Mouse (Mus musculus): Measurements from ENCODE around the gene Ltv1. TPM values are rescaled to one million over a fixed set of nuclear protein-coding genes. Genes with fewer than 3 reads are reported as not detected.

Ltv1 gene
- total RNA-seq (2023): 10 to 100 TPM; 30.8 to 42.5 TPM

DNA sequence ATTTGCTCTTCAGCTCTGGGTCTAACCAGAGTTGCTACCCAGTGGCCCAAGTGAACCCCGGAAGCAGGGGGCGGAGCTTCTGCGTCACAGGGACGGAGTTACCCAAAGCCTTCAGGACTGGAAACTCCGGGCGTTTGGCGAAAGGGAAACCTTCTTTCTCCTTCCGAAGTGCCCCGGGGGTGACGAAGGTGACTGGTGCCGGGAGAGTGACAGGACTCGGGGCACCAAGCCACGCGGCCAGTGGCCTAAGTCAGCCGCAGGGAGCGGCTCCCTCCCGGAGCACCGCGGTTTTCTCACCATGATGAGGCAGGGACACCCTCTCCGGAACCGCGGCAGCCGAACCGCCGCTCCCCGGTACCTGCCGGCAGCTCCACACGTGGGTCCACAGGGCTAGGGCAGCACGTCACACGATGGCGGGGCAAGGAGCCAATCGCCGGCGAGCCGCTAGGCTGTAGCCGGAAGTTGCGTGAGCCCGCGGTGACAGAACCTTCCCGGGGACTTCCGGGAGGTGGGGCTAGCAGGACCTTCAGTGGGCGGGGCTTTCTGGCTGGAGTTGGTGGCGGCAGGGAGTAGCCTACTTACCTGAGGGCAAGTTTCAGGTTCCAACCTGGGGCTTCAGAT, at the start of gene Ltv1:
Ltv1 (minus strand) TSS at position 438 of the 621 bp plus-strand sequence.

GRCm38 (mm10) chr10:13177973-13178624, 14.9 kb downstream of the Ltv1 start, which contains the start of gene Zc2hc1b:
Gene Zc2hc1b, minus strand, starts transcription at chr10:13178023.

Other genes with a start within 250 kb of the Ltv1 start
- gene Stx11, start 228.9 kb downstream of the Ltv1 start, total RNA-seq (2023): 100 to 1,000 TPM; 104 to 105 TPM
- gene Sf3b5, start 187.8 kb downstream of the Ltv1 start, total RNA-seq (2023): 1 to 10 TPM; 7.1 to 7.7 TPM
- 1 to 10 TPM; 2.5 to 4.4 TPM for gene Plagl1, start 132.7 kb downstream of the Ltv1 start, total RNA-seq (2023)
- not detected for gene Zc2hc1b, start 15.1 kb downstream of the Ltv1 start, total RNA-seq (2023)

Data from neutrophil, adult 59 days (primary cell).